Mouse (Mus musculus) embryo, embryonic 11 days (tissue): Measurements from ENCODE around the gene Slc25a43.
A peak's percentile ranks its signal among the peaks of the same experiment; 100 is the strongest.
"Not testable (repeated sequence)": the region's sequence is repeated elsewhere in the genome, so short reads cannot be mapped to it uniquely, and the experiment has no call there.

ENCODE experiments used
- DNase-seq: peaks from one replicate; pipeline ENCODE4 v3.0.0-alpha.2; 2015

The Slc25a43 gene

GRCm38 (mm10) chrX:36794571-36794970 lies 51.1 kb downstream of the Slc25a43 start:
- no peak for DNase-seq

GRCm38 (mm10) chrX:36795424-36796162 lies 52.1 kb downstream of the Slc25a43 start, which contains the start of gene Slc25a5:
Gene Slc25a5, plus strand, starts transcription at chrX:36795651.
- peak; percentile 90 for DNase-seq

- peak; percentile 83 for DNase-seq
These were observed 52.7 kb downstream of the Slc25a43 start for GRCm38 (mm10) chrX:36796163-36796581.

GRCm38 (mm10) chrX:36796734-36797133 lies 53.3 kb downstream of the Slc25a43 start:
- not testable (repeated sequence) for DNase-seq

- no peak for DNase-seq
These were observed 55.8 kb downstream of the Slc25a43 start for GRCm38 (mm10) chrX:36799131-36799879.

- no peak for DNase-seq
These were observed 59.7 kb downstream of the Slc25a43 start for GRCm38 (mm10) chrX:36803189-36803588.

GRCm38 (mm10) chrX:36804196-36804595 lies 60.7 kb downstream of the Slc25a43 start:
- peak; percentile 9 for DNase-seq

- no peak for DNase-seq
These were observed 62.2 kb downstream of the Slc25a43 start for GRCm38 (mm10) chrX:36805466-36806235.

GRCm38 (mm10) chrX:36807360-36808317 lies 64.2 kb downstream of the Slc25a43 start:
- peak; percentile 89 for DNase-seq

GRCm38 (mm10) chrX:36808318-36808683 lies 64.8 kb downstream of the Slc25a43 start:
- no peak for DNase-seq

- peak; percentile 47 for DNase-seq
These were observed 67.9 kb downstream of the Slc25a43 start for GRCm38 (mm10) chrX:36811377-36811776.

GRCm38 (mm10) chrX:36814161-36814836 lies 70.8 kb downstream of the Slc25a43 start:
- DNase-seq = no peak

GRCm38 (mm10) chrX:36815022-36815421 lies 71.6 kb downstream of the Slc25a43 start:
- DNase-seq = no peak

GRCm38 (mm10) chrX:36815439-36815838 lies 72.0 kb downstream of the Slc25a43 start:
- DNase-seq = no peak

GRCm38 (mm10) chrX:36816368-36816899 lies 73.0 kb downstream of the Slc25a43 start:
- DNase-seq = no peak

- peak; percentile 88 for DNase-seq
These were observed 73.5 kb downstream of the Slc25a43 start for GRCm38 (mm10) chrX:36816953-36817441.

- no peak for DNase-seq
These were observed 76.1 kb downstream of the Slc25a43 start for GRCm38 (mm10) chrX:36819575-36819974.

- peak; percentile 73 for DNase-seq
These were observed 76.7 kb downstream of the Slc25a43 start for GRCm38 (mm10) chrX:36820201-36820600.

GRCm38 (mm10) chrX:36823932-36824711 lies 80.7 kb downstream of the Slc25a43 start:
- DNase-seq = no peak

- DNase-seq = no peak
These were observed 81.6 kb downstream of the Slc25a43 start for GRCm38 (mm10) chrX:36825032-36825431.
